Mouse (Mus musculus) CH12.LX (cell line): ENCODE measurements at regions not wholly inside any gene's neighbourhood (a gene's known extent, or its start where the extent isn't known, plus 50 kb on each side); places are given as distances from the start of the nearest gene placed in this dataset.

Experiments
- DNase-seq: peaks from one replicate; pipeline ENCODE4 v3.0.0-alpha.2; 2013; ENCODE audit errors: extremely low read depth
- H3K27ac ChIP-seq: 2 replicates; pipeline ENCODE4 v1.5.1; 2012; ENCODE audit warnings: low read depth, mild to moderate bottlenecking, control low read depth, moderate library complexity; ENCODE audit not compliant: insufficient read depth
- H3K27me3 ChIP-seq: replicated peaks from 2 replicates; pipeline ENCODE3; 2012; ENCODE audit warnings: inconsistent platforms
- H3K36me3 ChIP-seq, 2 experiments: replicated peaks in 1 of 2; 2 replicates each; pipeline versions ENCODE3 to v1.6.1; 2012; ENCODE audit warnings: inconsistent platforms in 1 of 2, low read length in 1 of 2, mild to moderate bottlenecking in 1 of 2, mixed read lengths in 1 of 2, moderate library complexity in 1 of 2; ENCODE audit not compliant: control insufficient read depth in 1 of 2, insufficient read depth in 1 of 2
- H3K4me1 ChIP-seq, 2 experiments: 2 replicates each; pipeline ENCODE4 v1.6.1; 2012; ENCODE audit warnings: inconsistent platforms in 1 of 2, moderate library complexity in 1 of 2; ENCODE audit not compliant: insufficient read depth in 2 of 2, control insufficient read depth in 1 of 2
- H3K4me2 ChIP-seq: 2 replicates; pipeline ENCODE4 v1.6.1; 2012; ENCODE audit warnings: low read depth, mild to moderate bottlenecking, control low read depth; ENCODE audit not compliant: poor library complexity, insufficient read depth, severe bottlenecking
- H3K4me3 ChIP-seq, 3 experiments: fragments of 150-350 bp in 1 of 3; sonication (generic) in 1 of 3; replicated peaks in 1 of 3; 2 replicates each; pipeline versions ENCODE3 to v1.5.1; 2011 to 2012; ENCODE audit warnings: low read depth in 2 of 3, low read length in 2 of 3, mild to moderate bottlenecking in 2 of 3, moderate library complexity in 2 of 3, control low read depth in 1 of 3, improper control_type of control experiment in 1 of 3, inconsistent platforms in 1 of 3, mixed read lengths in 1 of 3; ENCODE audit not compliant: poor library complexity in 1 of 3
- H3K79me2 ChIP-seq: replicated peaks from 2 replicates; pipeline ENCODE4 v1.6.1; 2012; ENCODE audit warnings: mild to moderate bottlenecking, moderate library complexity; ENCODE audit not compliant: control insufficient read depth, poor library complexity, insufficient read depth, severe bottlenecking; ENCODE audit errors: extremely low read depth
- H3K9ac ChIP-seq: 2 replicates; pipeline ENCODE4 v1.6.1; 2012; ENCODE audit warnings: low read depth, mild to moderate bottlenecking, control low read depth, moderate library complexity; ENCODE audit not compliant: insufficient read depth
- H3K9me3 ChIP-seq: replicated peaks from 2 replicates; pipeline ENCODE3; 2012; ENCODE audit warnings: low read length, inconsistent platforms, mixed read lengths
- CHD1 ChIP-seq: IDR thresholded peaks from 2 replicates; pipeline ENCODE4 v1.6.1; 2012; ENCODE audit warnings: low read depth, low read length, improper control_type of control experiment, inconsistent platforms
- CHD2 ChIP-seq: IDR thresholded peaks from 2 replicates; pipeline ENCODE4 v1.6.1; 2011; ENCODE audit warnings: low read length, improper control_type of control experiment
- EP300 ChIP-seq: IDR thresholded peaks from 2 replicates; pipeline ENCODE4 v1.6.1; 2011; ENCODE audit warnings: low read length, improper control_type of control experiment
- MAFK ChIP-seq: IDR thresholded peaks from 2 replicates; pipeline ENCODE4 v1.6.1; 2011; ENCODE audit warnings: low read length, improper control_type of control experiment; ENCODE audit not compliant: insufficient replicate concordance
- MAX ChIP-seq: IDR thresholded peaks from 2 replicates; pipeline ENCODE4 v1.6.1; 2011; ENCODE audit warnings: low read length, improper control_type of control experiment
- MAZ ChIP-seq: IDR thresholded peaks from 2 replicates; pipeline ENCODE4 v1.6.1; 2012; ENCODE audit warnings: low read depth, mild to moderate bottlenecking, inconsistent platforms, low read length, improper control_type of control experiment, moderate library complexity
- NELFE ChIP-seq: IDR thresholded peaks from 2 replicates; pipeline ENCODE4 v1.6.1; 2011; ENCODE audit warnings: low read depth, low read length, improper control_type of control experiment
- NRF1 ChIP-seq: IDR thresholded peaks from 2 replicates; pipeline ENCODE4 v1.6.1; 2014; ENCODE audit warnings: low read depth, mild to moderate bottlenecking, inconsistent platforms, low read length, improper control_type of control experiment, moderate library complexity
- PAX5 ChIP-seq: IDR thresholded peaks from 2 replicates; pipeline ENCODE4 v1.6.1; 2012; ENCODE audit warnings: low read length, inconsistent platforms, mixed read lengths
- POLR2AphosphoS2 ChIP-seq: IDR thresholded peaks from 2 replicates; pipeline ENCODE4 v1.6.1; 2011; ENCODE audit warnings: low read depth, low read length, improper control_type of control experiment
- RAD21 ChIP-seq: IDR thresholded peaks from 2 replicates; pipeline ENCODE4 v1.6.1; 2011; ENCODE audit warnings: low read depth, mild to moderate bottlenecking, low read length, improper control_type of control experiment, moderate library complexity
- RCOR1 ChIP-seq: conservative IDR thresholded peaks from 2 replicates; pipeline ENCODE4 v1.6.1; 2012; ENCODE audit warnings: low read depth, mild to moderate bottlenecking, inconsistent platforms, low read length, improper control_type of control experiment
- SIN3A ChIP-seq: IDR thresholded peaks from 2 replicates; pipeline ENCODE4 v1.6.1; 2012; ENCODE audit warnings: low read length, improper control_type of control experiment, inconsistent platforms
- SMC3 ChIP-seq: IDR thresholded peaks from 2 replicates; pipeline ENCODE4 v1.6.1; 2011; ENCODE audit warnings: low read depth, low read length, improper control_type of control experiment
- TCF12 ChIP-seq: IDR thresholded peaks from 2 replicates; pipeline ENCODE4 v1.6.1; 2014; ENCODE audit warnings: low read depth, mild to moderate bottlenecking, inconsistent platforms, low read length, improper control_type of control experiment
- ZMIZ1 ChIP-seq: IDR thresholded peaks from 2 replicates; pipeline ENCODE4 v1.6.1; 2012; ENCODE audit warnings: low read depth, mild to moderate bottlenecking, inconsistent platforms, low read length, improper control_type of control experiment
- dilution Hi-C: fragments of 300-500 bp; cut with MboI; formaldehyde crosslinking; loops from 2 replicates; pipeline ENCODE4 v1.14.3; 2020; ENCODE audit warnings: low sequenced_read_pairs; ENCODE audit not compliant: extremely low pct_unique_long_range_greater_than_20kb, extremely low pct_ligation_motif_present
- in situ Hi-C: fragments of 300-500 bp; cut with MboI; formaldehyde crosslinking; loops from 3 replicates; pipeline ENCODE4 v1.14.3; 2019; ENCODE audit warnings: low sequenced_read_pairs, low pct_ligation_motif_present, low pct_unique_long_range_greater_than_20kb, mixed read lengths

- Histone ChIP-seq H3K79me2 (no peaks in the 10 kb centered on the region), H3K27me3 (no peaks in the 10 kb centered on the region), H3K4me1 (peaks cover 7 to 25% of the 10 kb centered on the region in 2 experiments), H3K36me3 (no peaks in the 10 kb centered on the region), H3K9ac (no peak overlapping the region), H3K9me3 (peaks cover 2% of the 10 kb centered on the region), H3K4me2 (no peak overlapping the region), H3K4me3 (no peak overlapping the region), H3K27ac (no peak overlapping the region)
- in situ Hi-C loops, result no loop called here
- TF ChIP-seq SMC3 (peak; percentile 25), RAD21 (peak; percentile 15), TCF12 (no peak)
- dilution Hi-C loops, result no loop called here
- DNase-seq, result no peak
Observed at GRCm38 (mm10) chr16:30724591-30724990, 125.1 kb downstream of the Fam43a start.

- Histone ChIP-seq H3K27me3 (no peaks in the 10 kb centered on the region), H3K4me3 (no peak overlapping the region), H3K27ac (no peak overlapping the region), H3K9ac (no peak overlapping the region), H3K9me3 (no peaks in the 10 kb centered on the region), H3K4me2 (no peak overlapping the region), H3K79me2 (no peaks in the 10 kb centered on the region), H3K4me1 (peaks cover 16 to 40% of the 10 kb centered on the region in 2 experiments), H3K36me3 (no peaks in the 10 kb centered on the region)
- TF ChIP-seq EP300 (no peak), ZMIZ1 (no peak), SMC3 (no peak), POLR2AphosphoS2 (no peak), NELFE (no peak), MAX (no peak), SIN3A (no peak), CHD1 (no peak), CHD2 (no peak), PAX5 (no peak), MAZ (no peak), MAFK (no peak), NRF1 (no peak)
- dilution Hi-C loops (no loop called here), in situ Hi-C loops (no loop called here)
- no peak for DNase-seq
Observed at GRCm38 (mm10) chr16:30732770-30733415, 133.4 kb downstream of the Fam43a start.

- H3K9ac ChIP-seq, result no peak overlapping the region
- H3K27ac ChIP-seq, result no peak overlapping the region
- H3K4me2 ChIP-seq, result no peak overlapping the region
- H3K27me3 ChIP-seq, result no peaks in the 10 kb centered on the region
- in situ Hi-C loops, result no loop called here
- DNase-seq, result no peak
- no peaks in the 10 kb centered on the region for H3K9me3 ChIP-seq
- H3K36me3 ChIP-seq, result no peaks in the 10 kb centered on the region
- H3K4me3 ChIP-seq, result no peak overlapping the region
- no peaks in the 10 kb centered on the region for H3K79me2 ChIP-seq
- dilution Hi-C loops, result no loop called here
- H3K4me1 ChIP-seq, result peaks cover 16 to 40% of the 10 kb centered on the region in 2 experiments
- no peak for TF ChIP-seq RCOR1
- TF ChIP-seq SIN3A, result no peak
Observed at GRCm38 (mm10) chr16:30733478-30733877, 134.0 kb downstream of the Fam43a start.
